Mouse (Mus musculus) heart, embryonic 15.5 days (tissue): ENCODE data around the gene Ifna6. TPM values are rescaled to one million over a fixed set of nuclear protein-coding genes. Genes with fewer than 3 reads are reported as not detected.

ENCODE experiments used
- ATAC-seq: fragments of 200-750 bp; cut with Nextera tagmentation; replicated peaks from 2 replicates; pipeline ENCODE4 v1.8.0; 2017; ENCODE audit warnings: low read depth, moderate TSS enrichment; ENCODE audit not compliant: insufficient number of reproducible peaks, insufficient read depth, low FRiP score
- H3K27ac ChIP-seq: fragments of 300-500 bp; sonication (generic); 2 replicates; pipeline ENCODE4 v1.5.1; 2015; ENCODE audit warnings: mild to moderate bottlenecking, inconsistent platforms
- H3K27me3 ChIP-seq: fragments of 300-500 bp; sonication (generic); 2 replicates; pipeline ENCODE4 v1.6.1; 2015; ENCODE audit warnings: inconsistent platforms
- H3K36me3 ChIP-seq: fragments of 300-500 bp; sonication (generic); 2 replicates; pipeline ENCODE4 v1.6.1; 2015; ENCODE audit warnings: mild to moderate bottlenecking, inconsistent platforms
- H3K4me1 ChIP-seq: fragments of 300-500 bp; sonication (generic); replicated peaks from 2 replicates; pipeline ENCODE4 v1.6.1; 2015; ENCODE audit warnings: inconsistent platforms
- H3K4me2 ChIP-seq: fragments of 300-500 bp; sonication (generic); 2 replicates; pipeline ENCODE4 v1.6.1; 2015; ENCODE audit warnings: inconsistent platforms, mild to moderate bottlenecking, moderate library complexity
- H3K4me3 ChIP-seq: fragments of 300-500 bp; sonication (generic); 2 replicates; pipeline ENCODE4 v1.5.1; 2015; ENCODE audit warnings: mild to moderate bottlenecking, inconsistent platforms
- H3K9ac ChIP-seq: fragments of 300-500 bp; sonication (generic); 2 replicates; pipeline ENCODE4 v1.6.1; 2015; ENCODE audit warnings: mild to moderate bottlenecking, inconsistent platforms
- H3K9me3 ChIP-seq: fragments of 300-500 bp; sonication (generic); replicated peaks from 2 replicates; pipeline ENCODE4 v1.6.1; 2016; ENCODE audit warnings: inconsistent platforms
- WGBS: fragments of 180-500 bp; shearing (Covaris S2); methylation state at CpG from one replicate; pipeline ENCODE4 v1.1.7; 2015; ENCODE audit warnings: mixed read lengths; 5-methylcytosine and 5-hydroxymethylcytosine counted together
- polyA plus RNA-seq: library from polyadenylated mRNA; unstranded; fragments of >200 nt; fragmentation: Nextera tagmentation; extraction: Ambion mirVana; gene quantifications from 2 replicates; pipeline ENCODE4 v1.2.1, GENCODE M21; 2015

Ifna6 gene
- polyA plus RNA-seq, 1 experiment from 2014 or later = not detected

DNA sequence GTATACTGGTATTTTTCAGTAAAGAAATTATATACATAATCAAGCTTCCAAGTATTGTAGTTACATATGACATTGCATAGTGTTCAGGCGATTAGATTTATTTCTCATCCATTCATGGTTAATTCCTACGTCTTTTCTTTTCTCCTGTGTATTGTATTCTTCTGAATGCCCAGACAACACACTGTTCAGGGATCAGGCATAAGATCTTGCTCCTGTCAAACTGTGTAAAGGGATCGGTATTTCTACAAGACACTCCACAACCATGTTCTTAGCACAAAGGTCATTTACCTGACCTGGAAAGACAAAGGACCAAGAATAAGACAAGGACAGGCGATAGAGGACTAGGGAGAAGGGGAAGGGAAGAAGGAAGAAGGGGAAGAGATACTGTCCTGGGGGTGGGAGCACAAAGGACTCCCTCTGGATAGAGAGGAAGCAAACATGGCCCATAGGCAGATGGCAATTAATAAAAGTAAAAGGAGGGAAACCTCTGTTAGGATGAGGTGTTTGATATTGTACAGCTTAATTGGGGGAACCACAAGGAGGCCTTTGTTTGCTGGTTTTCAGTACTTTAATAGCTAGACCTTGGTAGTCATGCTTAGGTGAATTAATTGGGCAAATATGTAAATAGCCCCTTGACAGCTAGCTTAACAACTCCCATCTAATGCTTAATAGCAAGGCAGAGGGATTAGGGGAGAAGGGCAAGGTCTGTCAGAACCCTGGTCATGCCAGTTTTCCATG lies 24.0 kb downstream of the Ifna6 start:
- H3K36me3 ChIP-seq = no peaks in the 10 kb centered on the region
- no peaks in the 10 kb centered on the region; the same call in 1 of the 2 replicates for H3K27me3 ChIP-seq
- no peak for ATAC-seq
- no peaks in the 10 kb centered on the region for H3K9me3 ChIP-seq
- H3K4me2 ChIP-seq = no peak overlapping the region
- H3K27ac ChIP-seq = no peak overlapping the region
- 69% methylated on average over 4 of the region's 4 CpGs for WGBS
- no peak overlapping the region for H3K4me3 ChIP-seq
- H3K9ac ChIP-seq = no peak overlapping the region
- H3K4me1 ChIP-seq = no peaks in the 10 kb centered on the region

DNA sequence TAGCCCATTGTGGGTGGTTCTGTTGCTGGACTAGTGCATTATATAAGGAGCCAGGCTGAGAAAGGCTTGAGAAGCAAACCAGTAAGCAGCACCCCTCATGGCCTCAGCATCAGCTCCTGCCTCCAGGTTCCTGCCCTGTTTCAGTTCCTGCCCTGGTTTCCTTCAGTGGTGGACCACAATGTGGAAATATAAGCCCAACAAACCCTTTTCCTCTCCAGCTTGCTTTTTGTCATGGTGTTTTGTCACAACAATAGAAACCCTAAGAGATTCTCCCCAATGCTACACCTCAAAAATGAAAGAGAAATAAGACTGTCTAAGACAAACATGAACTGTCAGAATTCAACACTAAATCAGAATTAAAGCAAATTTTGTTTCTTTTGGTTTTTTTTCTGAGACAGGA lies 32.0 kb downstream of the Ifna6 start:
- no peak for ATAC-seq
- H3K36me3 ChIP-seq = no peaks in the 10 kb centered on the region
- no peaks in the 10 kb centered on the region for H3K9me3 ChIP-seq
- peaks cover 7% of the 10 kb centered on the region for H3K27me3 ChIP-seq
- H3K4me2 ChIP-seq = no peak overlapping the region
- H3K4me3 ChIP-seq = no peak overlapping the region
- no peaks in the 10 kb centered on the region for H3K4me1 ChIP-seq
- H3K27ac ChIP-seq = no peak overlapping the region
- H3K9ac ChIP-seq = no peak overlapping the region

DNA sequence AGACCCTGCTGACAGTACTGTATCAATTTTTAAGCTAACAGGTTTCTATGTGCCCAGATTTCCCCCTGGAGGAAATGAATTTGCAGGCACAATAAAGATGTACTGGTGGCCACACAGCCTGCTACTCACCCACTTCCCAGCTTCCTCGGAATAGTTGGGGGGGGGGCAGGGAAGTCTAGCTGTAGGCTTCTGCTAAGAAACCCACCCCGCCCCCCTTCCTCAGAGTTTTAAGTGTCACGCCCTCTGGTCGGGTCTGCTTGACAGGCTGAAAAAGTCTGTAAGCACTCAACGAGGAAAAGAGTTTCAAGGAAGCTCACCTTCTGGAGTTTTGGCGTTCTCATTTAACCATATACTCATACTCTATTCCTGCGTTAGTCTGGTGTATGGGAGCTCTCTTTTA lies 36.1 kb downstream of the Ifna6 start:
- Histone ChIP-seq H3K9ac (no peak overlapping the region), H3K9me3 (no peaks in the 10 kb centered on the region), H3K36me3 (no peaks in the 10 kb centered on the region), H3K4me3 (no peak overlapping the region), H3K27me3 (peaks cover 19% of the 10 kb centered on the region), H3K27ac (no peak overlapping the region), H3K4me1 (0 out of 2 replicates have a peak, but pooled peaks cover 3% of the 10 kb centered on the region), H3K4me2 (no peak overlapping the region)
- ATAC-seq = no peak
- 13% methylated on average over 7 of the region's 7 CpGs for WGBS

DNA sequence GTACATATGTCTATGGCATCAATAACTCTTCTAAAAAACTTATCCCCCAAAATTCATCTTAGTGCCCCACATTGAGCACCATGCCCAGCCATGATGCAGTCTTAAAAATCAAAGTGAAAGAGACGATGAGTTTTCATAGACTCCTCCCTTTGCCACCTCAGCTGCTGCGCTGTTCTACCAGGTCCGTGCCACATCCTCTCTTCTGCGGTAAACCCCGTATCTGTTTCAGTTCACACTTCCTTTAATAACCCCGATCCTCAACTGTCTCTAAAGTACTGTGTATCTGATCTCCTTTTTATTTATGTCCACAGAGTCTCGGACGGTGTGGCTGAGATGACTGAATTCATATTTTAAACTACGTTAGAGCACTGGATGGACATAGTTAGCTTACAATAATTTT lies 37.4 kb downstream of the Ifna6 start:
- WGBS = 51% methylated on average over 9 of the region's 9 CpGs
- Histone ChIP-seq H3K36me3 (no peaks in the 10 kb centered on the region), H3K4me1 (0 out of 2 replicates have a peak, but pooled peaks cover 6% of the 10 kb centered on the region), H3K27ac (no peak overlapping the region), H3K4me3 (0 out of 2 replicates have a peak overlapping the region, but pooled peaks have one; percentile 6), H3K4me2 (peak overlapping the region; percentile 19; the same call in 1 of the 2 replicates), H3K27me3 (peaks cover 19% of the 10 kb centered on the region), H3K9ac (no peak overlapping the region), H3K9me3 (no peaks in the 10 kb centered on the region)
- ATAC-seq = no peak

DNA sequence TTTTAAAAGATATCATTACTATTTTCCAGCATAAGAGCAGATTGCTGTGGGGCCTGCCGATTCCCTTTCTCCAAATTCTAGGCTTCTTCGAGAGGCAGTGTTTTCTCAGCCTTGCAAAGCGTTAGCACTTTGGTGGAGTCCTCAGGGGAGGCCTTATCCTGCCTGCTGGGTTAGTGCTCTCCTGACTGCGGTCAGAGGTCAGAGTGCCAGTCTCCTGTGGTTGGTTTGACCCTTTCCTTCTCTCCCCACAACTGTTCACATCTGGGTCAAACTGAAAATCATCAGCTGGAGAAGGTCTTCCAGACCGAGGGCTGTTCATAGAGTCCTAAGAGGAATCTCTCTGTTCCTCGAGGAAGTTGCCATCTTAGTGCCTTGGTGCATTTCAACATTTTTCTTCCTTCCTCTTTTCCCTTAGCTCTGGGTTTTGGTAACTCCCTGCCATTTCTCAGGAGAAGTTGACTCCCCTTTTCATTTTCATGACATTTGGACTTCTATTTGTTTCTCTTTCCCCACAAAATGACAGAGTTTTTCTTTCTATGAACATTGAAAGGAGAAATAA lies 37.9 kb downstream of the Ifna6 start:
- H3K9me3 ChIP-seq = no peaks in the 10 kb centered on the region
- H3K9ac ChIP-seq = no peak overlapping the region
- H3K36me3 ChIP-seq = no peaks in the 10 kb centered on the region
- ATAC-seq = no peak
- no peak overlapping the region for H3K27ac ChIP-seq
- no peak overlapping the region for H3K4me2 ChIP-seq
- H3K4me3 ChIP-seq = no peak overlapping the region
- H3K27me3 ChIP-seq = peaks cover 19% of the 10 kb centered on the region
- H3K4me1 ChIP-seq = 0 out of 2 replicates have a peak, but pooled peaks cover 6% of the 10 kb centered on the region
- 43% methylated on average over 6 of the region's 6 CpGs for WGBS

DNA sequence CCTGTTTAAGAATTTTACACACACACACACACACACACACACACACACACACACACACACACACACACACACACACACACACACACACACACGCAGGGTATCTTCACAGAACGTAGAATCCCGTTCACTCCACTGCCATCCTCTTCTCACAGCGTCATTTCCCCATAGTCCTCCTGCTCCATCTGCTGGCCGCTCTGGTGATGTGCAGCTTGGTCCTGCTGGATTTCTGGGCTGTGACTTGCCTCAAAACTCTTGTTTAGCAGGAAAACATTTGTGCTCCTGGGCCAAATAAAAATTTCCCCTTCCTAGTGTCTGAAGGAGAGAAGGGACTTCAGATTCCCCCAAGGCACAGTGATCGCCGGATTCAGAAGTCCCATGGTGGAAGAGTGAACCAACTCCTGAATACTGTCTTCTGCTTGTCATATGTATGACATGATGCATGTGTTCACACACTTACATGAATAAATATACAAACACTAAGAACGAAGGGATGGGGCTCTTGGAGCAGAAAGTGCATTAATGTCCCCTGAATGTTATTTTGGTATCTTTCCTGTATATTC lies 40.2 kb downstream of the Ifna6 start:
- Histone ChIP-seq H3K4me2 (peak overlapping the region; percentile 95), H3K27ac (peak overlapping the region; percentile 43), H3K4me1 (0 out of 2 replicates have a peak, but pooled peaks cover 6% of the 10 kb centered on the region), H3K36me3 (no peaks in the 10 kb centered on the region), H3K9me3 (no peaks in the 10 kb centered on the region), H3K9ac (peak overlapping the region; percentile 48), H3K4me3 (peak overlapping the region; percentile 62), H3K27me3 (peaks cover 16% of the 10 kb centered on the region)
- under 1% methylated on average over 8 of the region's 8 CpGs for WGBS
- peak; percentile 12; the same call in 1 of the 2 replicates for ATAC-seq

DNA sequence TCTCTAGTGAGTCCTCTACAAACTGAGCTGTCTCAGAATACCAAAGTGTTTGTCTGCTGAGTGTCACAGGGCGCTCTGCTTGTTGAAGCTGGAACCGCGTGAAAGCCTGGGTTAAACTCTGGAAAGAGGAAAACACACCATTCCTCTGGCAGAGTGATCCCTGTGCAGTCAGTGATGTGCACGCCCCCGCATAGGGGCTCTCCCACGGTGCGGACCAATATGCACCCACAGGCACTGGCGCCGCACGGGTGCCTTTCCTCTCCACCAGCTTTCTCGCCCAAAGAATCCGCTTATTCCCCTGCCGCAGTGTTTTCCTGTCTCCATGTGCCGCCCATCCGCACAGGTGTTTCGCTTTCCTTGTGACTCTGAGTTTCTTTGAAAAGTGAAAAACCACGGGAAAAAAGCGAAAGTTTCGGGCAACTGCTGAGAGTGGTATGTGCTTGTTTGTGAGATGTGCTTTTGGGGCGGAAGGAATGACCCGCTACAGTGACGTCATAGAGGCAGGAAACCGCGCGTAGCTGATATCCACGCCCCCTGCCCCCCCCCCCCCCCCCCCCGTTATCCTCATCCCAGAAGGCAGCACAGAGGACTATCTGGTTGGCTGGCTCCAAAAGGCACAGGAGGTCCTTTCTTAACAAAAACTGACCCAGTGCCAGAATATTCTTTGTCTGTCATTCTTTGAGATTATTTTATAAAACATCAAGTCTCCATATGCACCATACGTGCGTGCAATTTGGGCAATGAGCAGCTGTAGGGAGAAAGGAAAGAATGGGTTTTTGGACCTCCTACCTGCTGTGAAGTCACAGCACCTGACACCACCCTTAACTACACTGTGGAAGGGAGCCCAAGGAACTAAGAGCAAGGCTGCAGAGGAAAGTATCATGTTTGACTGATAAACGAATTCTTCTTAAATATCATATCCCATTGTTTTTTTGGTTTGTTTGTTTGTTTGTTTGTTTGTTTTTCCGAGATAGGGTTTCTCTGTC lies 41.0 kb downstream of the Ifna6 start:
- WGBS = 7% methylated on average over 31 of the region's 31 CpGs
- 0 out of 2 replicates have a peak, but pooled peaks cover 6% of the 10 kb centered on the region for H3K4me1 ChIP-seq
- H3K27me3 ChIP-seq = peaks cover 13% of the 10 kb centered on the region
- H3K4me3 ChIP-seq = peak overlapping the region; percentile 62
- H3K9me3 ChIP-seq = no peaks in the 10 kb centered on the region
- ATAC-seq = peak; percentile 65
- peak overlapping the region; percentile 43 for H3K27ac ChIP-seq
- H3K9ac ChIP-seq = peak overlapping the region; percentile 48
- H3K36me3 ChIP-seq = no peaks in the 10 kb centered on the region
- H3K4me2 ChIP-seq = peak overlapping the region; percentile 95

DNA sequence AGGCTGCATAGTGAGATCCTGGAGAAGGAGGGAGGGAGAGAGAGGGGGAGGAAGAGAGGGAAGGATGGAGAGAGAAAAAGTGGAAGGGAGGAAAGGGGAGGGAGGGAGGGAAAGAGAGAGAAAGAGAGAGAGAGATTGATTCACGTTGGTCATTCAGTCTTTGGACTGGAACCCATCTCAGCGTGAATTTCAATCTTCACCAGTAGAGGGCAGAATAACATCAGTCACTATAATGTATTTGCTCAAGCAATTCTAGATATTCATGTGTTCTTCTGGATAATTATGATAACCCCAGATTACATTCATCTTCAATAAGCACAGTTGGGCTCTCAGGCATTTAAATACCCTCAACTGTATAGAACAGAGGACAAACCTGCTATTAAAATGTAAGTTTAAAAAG lies 45.5 kb downstream of the Ifna6 start:
- H3K9ac ChIP-seq = no peak overlapping the region
- H3K27me3 ChIP-seq = no peaks in the 10 kb centered on the region
- H3K9me3 ChIP-seq = no peaks in the 10 kb centered on the region
- WGBS = 4% methylated on average over 2 of the region's 2 CpGs
- no peak overlapping the region for H3K4me2 ChIP-seq
- 0 out of 2 replicates have a peak, but pooled peaks cover 6% of the 10 kb centered on the region for H3K4me1 ChIP-seq
- no peaks in the 10 kb centered on the region for H3K36me3 ChIP-seq
- ATAC-seq = no peak
- no peak overlapping the region for H3K27ac ChIP-seq
- no peak overlapping the region for H3K4me3 ChIP-seq

DNA sequence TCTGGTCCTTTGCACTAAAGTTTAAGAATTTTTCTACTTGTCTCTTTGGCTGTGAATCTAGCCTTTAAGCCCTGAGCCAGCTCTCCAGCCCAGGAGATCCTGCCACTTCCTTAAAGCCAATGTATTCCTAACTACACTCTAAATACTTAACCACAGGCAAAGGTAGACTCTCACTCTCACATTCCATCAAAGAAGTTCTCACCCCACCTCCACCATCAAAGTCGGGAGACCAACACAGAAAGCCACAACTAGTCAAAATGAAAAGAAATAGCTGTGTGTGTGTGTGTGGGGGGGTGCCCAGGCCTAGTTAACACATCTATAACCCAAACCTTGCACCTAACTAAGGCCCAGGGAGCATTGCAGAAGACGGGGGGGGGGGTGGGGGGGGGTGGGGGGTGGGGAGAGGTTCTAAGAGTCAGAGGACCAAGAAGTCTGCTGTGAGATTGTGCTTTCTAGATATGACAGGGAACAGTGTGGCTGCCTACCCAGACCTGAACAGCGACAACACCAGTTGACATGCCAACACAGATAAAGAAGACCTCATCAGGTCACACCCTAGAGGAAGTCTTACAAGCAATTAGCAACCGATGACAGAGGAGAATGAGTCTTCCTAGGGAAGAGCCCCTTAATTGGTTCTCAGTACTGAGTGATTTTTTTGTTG lies 48.3 kb downstream of the Ifna6 start:
- no peak overlapping the region for H3K4me2 ChIP-seq
- 42% methylated on average over 4 of the region's 4 CpGs for WGBS
- no peak overlapping the region for H3K4me3 ChIP-seq
- H3K27me3 ChIP-seq = no peaks in the 10 kb centered on the region
- H3K36me3 ChIP-seq = no peaks in the 10 kb centered on the region
- H3K4me1 ChIP-seq = no peaks in the 10 kb centered on the region
- no peak overlapping the region for H3K9ac ChIP-seq
- ATAC-seq = no peak
- H3K27ac ChIP-seq = no peak overlapping the region
- no peaks in the 10 kb centered on the region for H3K9me3 ChIP-seq

DNA sequence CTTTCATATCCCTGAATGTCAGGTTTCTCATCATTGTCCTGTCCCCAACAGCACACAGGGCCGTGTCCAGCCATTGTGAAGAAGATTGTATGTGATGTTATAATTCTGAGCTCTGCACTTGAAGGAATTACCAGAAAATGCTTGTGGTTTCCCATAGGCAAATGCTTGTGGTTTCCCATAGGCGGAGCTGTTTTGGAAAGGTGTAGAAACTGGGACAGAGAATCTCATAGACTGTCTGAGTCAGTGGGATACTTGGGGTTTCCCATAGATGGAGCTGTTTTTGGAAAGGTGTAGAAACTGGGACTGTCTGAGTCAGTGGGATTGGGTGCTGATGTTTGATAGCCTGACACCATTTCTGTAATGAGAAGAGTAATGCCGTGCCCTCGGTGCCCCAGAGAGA lies 49.3 kb downstream of the Ifna6 start:
- Histone ChIP-seq H3K36me3 (no peaks in the 10 kb centered on the region), H3K4me2 (no peak overlapping the region), H3K27me3 (no peaks in the 10 kb centered on the region), H3K9me3 (no peaks in the 10 kb centered on the region), H3K4me1 (no peaks in the 10 kb centered on the region), H3K9ac (no peak overlapping the region), H3K4me3 (no peak overlapping the region), H3K27ac (no peak overlapping the region)
- ATAC-seq = no peak
- 80% methylated on average over 4 of the region's 4 CpGs for WGBS
